Mouse (Mus musculus) spleen, postnatal 4 days (tissue): ENCODE measurements around the gene Gm1043.

ENCODE experiments used
- DNase-seq, 2 experiments: peaks; one replicate each; pipeline ENCODE4 v3.0.0; 2022; ENCODE audit warnings: low spot score in 2 of 2

The Gm1043 gene

GRCm38 (mm10) chr5:37085241-37085640 is at the start of gene Gm1043:
TSS of gene Gm1043 (plus strand) at chr5:37085370.
- no peak for DNase-seq

DNA sequence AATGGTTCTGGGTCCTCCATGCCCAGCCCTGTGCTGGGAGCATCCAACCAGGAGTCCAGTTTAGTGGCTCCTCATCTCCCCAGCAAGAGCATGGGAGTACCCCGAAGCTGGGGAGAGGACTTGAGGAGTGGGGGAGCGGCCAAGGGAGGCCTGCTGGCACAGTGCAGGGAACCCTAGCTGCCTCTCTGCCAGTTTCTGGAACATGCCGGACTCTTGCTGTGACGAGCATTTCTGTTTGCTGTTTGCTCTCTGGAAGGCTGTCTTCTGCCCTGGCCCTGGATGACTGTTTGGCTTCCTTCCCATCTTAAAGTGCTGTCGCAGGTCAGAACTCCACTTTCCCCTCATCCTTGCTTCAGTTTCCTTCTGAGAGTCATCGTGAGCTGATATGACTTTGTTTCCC is 49.3 kb upstream of the Gm1043 start:
- DNase-seq: no peak

GRCm38 (mm10) chr5:37036884-37037283 is 48.3 kb upstream of the Gm1043 start:
- no peak for DNase-seq

DNA sequence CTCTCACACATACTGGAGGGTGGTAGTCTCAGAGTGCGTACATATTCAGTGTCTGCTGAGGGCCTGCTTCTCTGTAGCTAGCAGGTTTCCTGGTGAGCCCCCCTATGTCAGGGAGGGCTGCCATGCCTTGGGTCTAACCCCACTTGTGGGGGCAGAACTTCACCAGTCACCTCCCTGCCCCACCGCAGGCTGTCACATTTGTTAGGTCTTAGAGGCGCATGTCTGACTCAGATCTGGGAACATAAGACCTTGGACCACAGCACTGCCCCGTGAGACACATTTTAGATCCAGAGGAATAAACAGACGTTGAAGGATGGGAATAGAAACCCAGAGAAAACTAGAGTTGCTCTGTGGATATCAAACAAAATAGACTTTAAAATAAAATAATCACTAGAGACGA is 45.3 kb upstream of the Gm1043 start:
- DNase-seq: no peak

GRCm38 (mm10) chr5:37040711-37041110 is 44.5 kb upstream of the Gm1043 start:
- no peak for DNase-seq

- DNase-seq: no peak
Measured at GRCm38 (mm10) chr5:37041651-37042050, 43.5 kb upstream of the Gm1043 start.

DNA sequence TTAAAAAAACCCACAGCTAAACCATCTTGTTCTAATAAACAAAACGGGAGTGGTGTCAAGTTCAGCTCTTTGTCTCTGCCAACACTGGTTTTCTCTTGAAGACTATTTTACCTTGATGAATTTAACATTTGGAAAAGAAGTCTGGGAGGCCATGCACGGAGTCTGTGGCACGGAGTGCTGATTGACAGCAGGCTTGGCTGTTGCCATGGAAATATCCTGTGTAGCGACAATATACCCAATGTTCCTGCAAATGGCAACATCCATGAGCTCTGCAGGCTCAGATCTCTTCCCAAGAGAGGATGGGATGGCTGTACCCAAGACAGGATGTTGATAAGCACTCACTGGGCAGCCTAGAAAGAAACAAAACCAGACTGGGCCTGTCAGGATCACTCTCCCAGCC is 42.2 kb upstream of the Gm1043 start:
- DNase-seq: no peak

DNA sequence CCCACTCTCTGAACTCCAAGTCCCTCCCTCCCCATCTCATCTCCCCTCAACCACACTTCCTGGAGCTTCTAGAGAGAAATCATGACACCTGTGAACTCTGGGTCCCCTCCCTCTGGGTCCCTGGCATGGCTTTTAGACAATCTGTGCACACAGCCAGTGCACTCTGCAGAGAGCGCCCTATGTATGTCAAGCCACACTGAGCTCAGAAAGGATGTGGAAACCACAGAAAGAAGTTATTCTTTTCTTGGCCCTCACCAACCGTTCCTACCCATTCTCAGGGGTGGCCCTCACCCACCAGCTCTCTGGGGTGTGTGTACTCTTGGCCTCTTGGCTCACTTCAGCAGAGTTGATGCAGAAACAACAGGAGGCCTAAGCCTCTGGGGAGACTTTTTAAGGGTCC is 40.4 kb upstream of the Gm1043 start:
- peak in 1 of 2 experiments; percentile 47 for DNase-seq

DNA sequence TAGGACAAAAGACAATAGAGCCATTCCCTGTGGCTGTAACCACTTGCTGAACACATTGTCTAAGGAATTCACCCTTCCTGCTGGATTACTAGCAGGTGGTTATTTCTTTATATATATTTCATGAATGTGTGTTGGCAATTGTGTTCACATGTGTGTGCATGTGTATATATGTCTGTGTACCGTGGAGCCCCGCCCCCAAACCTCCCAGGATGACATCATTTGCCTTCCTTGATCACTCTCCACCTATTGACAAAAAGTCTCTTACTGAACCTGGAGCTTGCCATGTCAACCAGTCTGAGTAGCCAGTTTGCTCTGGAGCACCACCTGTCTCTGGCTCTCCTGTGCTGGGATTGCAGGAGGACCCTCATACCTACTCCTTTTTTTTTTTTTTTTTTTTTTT is 39.6 kb upstream of the Gm1043 start:
- DNase-seq: no peak

DNA sequence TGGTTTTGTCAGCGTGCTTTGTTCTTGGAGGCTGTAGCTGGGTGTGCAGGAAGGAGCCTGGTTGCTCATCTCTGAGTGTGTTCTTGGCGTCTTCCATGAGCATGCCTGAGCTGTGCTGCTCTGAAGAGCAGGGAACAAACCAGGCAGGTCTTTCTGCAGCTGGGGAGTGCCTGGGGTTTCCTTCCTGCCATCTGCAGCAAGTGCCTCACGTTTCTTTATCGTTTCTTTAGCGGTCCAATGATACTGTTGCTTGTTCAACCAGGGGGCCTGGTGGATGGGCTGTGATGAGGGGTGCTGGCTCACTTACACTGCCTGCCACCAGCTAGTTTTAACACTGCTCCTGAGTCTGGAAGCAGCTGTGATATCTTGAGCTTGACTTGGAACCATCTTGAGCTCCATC is 38.4 kb upstream of the Gm1043 start:
- no peak for DNase-seq

- DNase-seq: peak in 1 of 2 experiments; percentile 33
Measured at GRCm38 (mm10) chr5:37047206-37047915, 37.8 kb upstream of the Gm1043 start.

GRCm38 (mm10) chr5:37047992-37048391 is 37.2 kb upstream of the Gm1043 start:
- peak in 1 of 2 experiments; percentile 33 for DNase-seq

DNA sequence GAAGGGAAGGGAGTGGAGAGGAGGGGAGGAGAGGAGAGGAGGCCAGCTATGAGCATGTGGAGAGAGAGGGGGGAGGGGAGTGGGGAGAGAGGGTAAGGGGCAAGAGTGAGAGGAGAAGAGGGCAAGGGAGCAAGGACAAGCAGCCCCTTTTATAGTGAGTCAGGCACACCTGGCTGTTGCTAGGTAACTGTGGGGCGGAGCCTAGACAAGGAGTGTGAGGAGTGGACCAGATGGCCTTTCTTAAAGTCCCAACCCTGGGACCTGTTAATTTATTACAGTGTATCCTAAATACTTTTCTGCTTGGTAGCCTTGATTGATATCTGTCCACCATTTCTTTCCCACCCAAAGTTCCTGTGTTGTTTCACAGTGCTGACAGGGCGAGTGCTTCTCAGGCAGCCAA is 36.1 kb upstream of the Gm1043 start:
- DNase-seq: no peak

GRCm38 (mm10) chr5:37050521-37051373 is 34.4 kb upstream of the Gm1043 start:
- no peak for DNase-seq

GRCm38 (mm10) chr5:37051374-37052100 is 33.6 kb upstream of the Gm1043 start:
- DNase-seq: no peak

GRCm38 (mm10) chr5:37052846-37053245 is 32.3 kb upstream of the Gm1043 start:
- DNase-seq: no peak

DNA sequence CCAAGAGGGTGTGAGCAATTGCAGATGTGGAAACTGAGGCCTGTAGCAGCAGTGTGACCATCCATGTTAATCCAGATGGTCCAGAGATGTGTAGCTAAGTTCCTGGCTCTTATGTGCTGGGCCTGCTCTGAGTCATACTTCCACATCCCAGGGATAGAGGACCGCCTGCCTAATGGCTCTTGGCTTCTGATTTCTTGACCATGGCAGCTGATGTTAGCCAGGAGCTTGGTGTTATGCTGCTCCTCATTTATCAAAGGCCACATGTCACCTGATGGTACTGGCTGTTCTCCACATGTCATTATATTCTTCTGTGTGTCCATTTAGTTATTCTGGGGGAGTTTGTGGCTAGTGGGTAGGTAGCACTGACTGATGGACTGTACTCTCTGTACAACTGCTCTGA is 29.4 kb upstream of the Gm1043 start:
- DNase-seq: no peak

DNA sequence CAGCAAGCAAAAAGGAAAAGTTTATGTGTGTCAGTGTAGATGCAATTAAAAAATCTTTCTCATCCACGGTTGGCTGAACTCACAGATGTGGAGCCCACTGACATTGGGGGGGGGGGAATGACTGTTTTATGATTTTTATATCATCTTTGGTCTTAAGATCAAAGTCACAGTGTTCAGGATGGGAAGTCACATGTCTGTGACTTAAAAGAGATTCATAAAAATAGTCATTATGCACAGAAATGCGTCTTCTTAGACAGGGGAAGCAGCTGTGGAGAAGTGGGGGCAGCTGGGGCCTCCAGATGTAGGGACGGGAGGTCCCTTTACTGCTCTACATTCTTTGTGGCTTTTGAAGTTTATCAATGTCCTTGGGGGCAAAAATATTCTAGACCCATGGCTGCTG is 28.7 kb upstream of the Gm1043 start:
- no peak for DNase-seq

GRCm38 (mm10) chr5:37061612-37062011 is 23.6 kb upstream of the Gm1043 start:
- DNase-seq: no peak

- DNase-seq: no peak
Measured at GRCm38 (mm10) chr5:37064454-37065449, 20.4 kb upstream of the Gm1043 start.
